8 mouse cellular contexts compared by ENCODE assay signal in the genomic region with DNA sequence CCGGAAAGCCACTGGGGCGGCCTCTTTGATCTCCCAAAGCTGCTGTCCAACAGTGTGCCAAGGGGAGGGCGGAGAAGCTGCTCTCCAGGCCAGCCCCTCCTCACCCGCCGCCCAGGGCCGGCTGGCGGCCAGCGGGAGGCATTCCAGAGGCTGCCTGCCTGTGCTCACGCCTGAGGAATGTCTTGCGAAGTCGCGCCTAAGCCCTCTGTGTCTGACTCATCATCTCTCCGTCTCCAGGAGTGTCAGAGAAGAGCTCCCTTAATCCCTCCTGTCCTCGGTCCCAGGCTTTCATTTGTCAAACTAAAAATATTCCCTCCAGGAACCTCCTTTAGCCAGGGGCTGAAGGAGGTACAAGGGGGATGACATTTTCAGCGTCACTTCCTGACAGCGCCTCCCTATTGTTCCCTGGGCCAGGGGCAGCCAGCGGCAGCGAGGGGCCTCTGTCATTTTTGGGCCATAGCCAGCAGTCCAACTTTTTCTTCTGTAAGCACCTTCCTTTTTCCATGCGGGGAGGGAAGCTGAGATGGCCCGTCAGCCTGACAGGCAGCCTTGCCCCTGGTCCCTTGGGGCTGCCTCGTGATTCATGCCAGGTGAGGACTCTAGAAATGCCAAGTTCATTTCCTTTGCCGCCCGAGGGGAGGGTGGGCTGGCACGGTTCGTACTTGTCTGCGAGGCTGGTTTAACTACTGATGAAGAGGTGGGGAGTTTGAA.
DNase-seq lines count a peak whose midpoint lies in the region; ATAC-seq and TF ChIP-seq lines count a peak whose summit lies in the region.

No protein-coding gene starts in this region.

- H3K4me3 ChIP-seq in embryonic facial prominence, embryonic 12.5 days = peak overlapping the region; percentile 16
- 0 out of 2 replicates have a peak overlapping the region, but pooled peaks have one; percentile 1 for H3K4me3 ChIP-seq in intestine, embryonic 15.5 days (replicated peaks)
- peak overlapping the region; percentile 27 for H3K4me3 ChIP-seq in midbrain, embryonic 12.5 days
- H3K4me3 ChIP-seq in stomach, postnatal 0 days (ENCODE audit: low read depth, low read length) = no peak overlapping the region

- peak overlapping the region; percentile 49 for H3K4me2 ChIP-seq in embryonic facial prominence, embryonic 12.5 days (replicated peaks)
- peak overlapping the region; percentile 42 for H3K4me2 ChIP-seq in intestine, embryonic 15.5 days (replicated peaks)
- peak overlapping the region; percentile 46 for H3K4me2 ChIP-seq in midbrain, embryonic 12.5 days (replicated peaks)
- H3K4me2 ChIP-seq in stomach, postnatal 0 days (replicated peaks; ENCODE audit: low read depth) = peak overlapping the region; percentile 33

- peaks cover 21% of the 10 kb centered on the region for H3K4me1 ChIP-seq in embryonic facial prominence, embryonic 12.5 days
- peaks cover 19% of the 10 kb centered on the region for H3K4me1 ChIP-seq in intestine, embryonic 15.5 days (replicated peaks)
- H3K4me1 ChIP-seq in midbrain, embryonic 12.5 days = peaks cover 19% of the 10 kb centered on the region
- no peaks in the 10 kb centered on the region; the same call in 1 of the 2 replicates for H3K4me1 ChIP-seq in stomach, postnatal 0 days (replicated peaks; ENCODE audit: control insufficient read depth, insufficient read depth)

- peak overlapping the region; percentile 24 for H3K9ac ChIP-seq in embryonic facial prominence, embryonic 12.5 days
- H3K9ac ChIP-seq in intestine, embryonic 15.5 days = no peak overlapping the region
- peak overlapping the region; percentile 29; the same call in 1 of the 2 replicates for H3K9ac ChIP-seq in midbrain, embryonic 12.5 days (replicated peaks)
- no peak overlapping the region for H3K9ac ChIP-seq in stomach, postnatal 0 days (ENCODE audit: low read length)

- peak; percentile 76; the same call in 1 of the 2 replicates for ATAC-seq in embryonic facial prominence, embryonic 12.5 days (ENCODE audit: insufficient number of reproducible peaks, insufficient read depth, low FRiP score, low TSS enrichment)
- ATAC-seq in granulocyte monocyte progenitor cell, adult 5-6 weeks (replicated peaks; ENCODE audit: poor library complexity, severe bottlenecking) = peak; percentile 27
- peak; percentile 97 for ATAC-seq in intestine, embryonic 15.5 days
- peak; percentile 83 for ATAC-seq in midbrain, embryonic 12.5 days (ENCODE audit: low FRiP score, low read depth)
- peak; percentile 93 for ATAC-seq in stomach, postnatal 0 days (ENCODE audit: low FRiP score, low TSS enrichment)

- peak; percentile 90 for DNase-seq in adrenal gland, postnatal 14 days
- peak; percentile 11 to 67 for DNase-seq in left cerebral cortex, postnatal 25 days (ENCODE audit: low spot score in 2 of 2)
- peak; percentile 74 for DNase-seq in stomach, postnatal 0 days (ENCODE audit: low spot score)
- no peak for DNase-seq in spleen, postnatal 36 days (ENCODE audit: low spot score in 2 of 2)

- TF ChIP-seq EP300 in stomach, postnatal 0 days (optimal IDR thresholded peaks at IDR 0.05) = peak; percentile 74

- H3K27me3 ChIP-seq in embryonic facial prominence, embryonic 12.5 days = no peaks in the 10 kb centered on the region
- no peaks in the 10 kb centered on the region for H3K27me3 ChIP-seq in intestine, embryonic 15.5 days (replicated peaks)
- H3K27me3 ChIP-seq in midbrain, embryonic 12.5 days = peaks cover 20% of the 10 kb centered on the region; the same call in 1 of the 2 replicates
- no peaks in the 10 kb centered on the region for H3K27me3 ChIP-seq in stomach, postnatal 0 days (ENCODE audit: control insufficient read depth, insufficient read depth, low read length)

- intact Hi-C loops in left cerebral cortex, postnatal 25 days (cut with DNase I) = no loop called here

- no peaks in the 10 kb centered on the region for H3K36me3 ChIP-seq in embryonic facial prominence, embryonic 12.5 days
- no peaks in the 10 kb centered on the region for H3K36me3 ChIP-seq in intestine, embryonic 15.5 days
- no peaks in the 10 kb centered on the region for H3K36me3 ChIP-seq in midbrain, embryonic 12.5 days
- H3K36me3 ChIP-seq in stomach, postnatal 0 days (ENCODE audit: control insufficient read depth, insufficient read depth, low read length) = no peaks in the 10 kb centered on the region

- H3K9me3 ChIP-seq in embryonic facial prominence, embryonic 12.5 days = no peaks in the 10 kb centered on the region
- no peaks in the 10 kb centered on the region for H3K9me3 ChIP-seq in intestine, embryonic 15.5 days
- no peaks in the 10 kb centered on the region for H3K9me3 ChIP-seq in midbrain, embryonic 12.5 days
- H3K9me3 ChIP-seq in stomach, postnatal 0 days (ENCODE audit: control insufficient read depth, low read length) = no peaks in the 10 kb centered on the region

- 4% methylated on average over 26 of the region's 26 CpGs for WGBS in embryonic facial prominence, embryonic 12.5 days
- 8% methylated on average over 26 of the region's 26 CpGs for WGBS in intestine, embryonic 15.5 days
- 9% methylated on average over 26 of the region's 26 CpGs for WGBS in midbrain, embryonic 12.5 days
- WGBS in stomach, postnatal 0 days = 1% methylated on average over 26 of the region's 26 CpGs

- peak; percentile 2; the same call in 1 of the 2 replicates for TF ChIP-seq CTCF in stomach, postnatal 0 days (IDR thresholded peaks at IDR 0.05; ENCODE audit: low read depth)

- H3K27ac ChIP-seq in embryonic facial prominence, embryonic 12.5 days = peak overlapping the region; percentile 73
- peak overlapping the region; percentile 59 for H3K27ac ChIP-seq in intestine, embryonic 15.5 days
- H3K27ac ChIP-seq in midbrain, embryonic 12.5 days (replicated peaks) = 0 out of 2 replicates have a peak overlapping the region, but pooled peaks have one; percentile 25
- H3K27ac ChIP-seq in stomach, postnatal 0 days (replicated peaks) = 0 out of 2 replicates have a peak overlapping the region, but pooled peaks have one; percentile 50

Comparison
In these comparisons a context has a peak if more than half of its experiments do, and no peak if none do; other contexts are left out.
1. DNase-seq: peak in adrenal gland, postnatal 14 days (single experiment), left cerebral cortex, postnatal 25 days (2 of 2) and stomach, postnatal 0 days (single experiment); none in spleen, postnatal 36 days (0 of 2).
2. ATAC-seq: peak in every context shown above with its lines; median percentile 97 in intestine, embryonic 15.5 days; 93 in stomach, postnatal 0 days; 83 in midbrain, embryonic 12.5 days; 76 in embryonic facial prominence, embryonic 12.5 days; 27 in granulocyte monocyte progenitor cell, adult 5-6 weeks.
3. H3K9ac ChIP-seq: peak in embryonic facial prominence, embryonic 12.5 days (single experiment) and midbrain, embryonic 12.5 days (single experiment); none in intestine, embryonic 15.5 days (single experiment) and stomach, postnatal 0 days (single experiment).
4. Peak in every context shown above with its lines, with median percentiles within 50 percentile points of each other: H3K27ac ChIP-seq and H3K4me2 ChIP-seq.